Mouse (Mus musculus) lung, postnatal 0 days (tissue): ENCODE results near the gene Vat1.

Experiments
- CTCF ChIP-seq: IDR thresholded peaks from 2 replicates; pipeline ENCODE4 v1.5.1; 2016; ENCODE audit warnings: antibody characterized with exemption, mild to moderate bottlenecking
- EP300 ChIP-seq: IDR thresholded peaks from 2 replicates; pipeline ENCODE4 v1.6.1; 2016; ENCODE audit warnings: antibody characterized with exemption, mild to moderate bottlenecking, control low read depth

GRCm38 (mm10) chr11:101480912-101481311, 14.9 kb upstream of the Vat1 start:
- TF ChIP-seq CTCF (no peak), EP300 (no peak)
